Mouse (Mus musculus) liver, embryonic 14.5 days (tissue): ENCODE measurements around the gene F12. TPM values are rescaled to one million over a fixed set of nuclear protein-coding genes. Genes with fewer than 3 reads are reported as not detected.

Source experiments
- ATAC-seq: fragments of 200-750 bp; cut with Nextera tagmentation; 2 replicates; pipeline ENCODE4 v1.8.0; 2017; ENCODE audit warnings: moderate number of reproducible peaks, mild to moderate bottlenecking, moderate library complexity; ENCODE audit not compliant: insufficient read depth
- DNase-seq, 3 experiments: peaks; one replicate each; pipeline ENCODE4 v3.0.0-alpha.2; 2012 to 2013; ENCODE audit warnings: low read depth in 3 of 3, low spot score in 3 of 3
- H3K27ac ChIP-seq: fragments of 300-500 bp; sonication (generic); 2 replicates; pipeline ENCODE4 v1.5.1; 2014; ENCODE audit warnings: moderate library complexity, mild to moderate bottlenecking, control low read depth, inconsistent platforms
- H3K27me3 ChIP-seq: fragments of 300-500 bp; sonication (generic); 2 replicates; pipeline ENCODE4 v1.6.1; 2014; ENCODE audit warnings: mild to moderate bottlenecking, low read length, moderate library complexity; ENCODE audit not compliant: control insufficient read depth, insufficient read depth
- H3K36me3 ChIP-seq: fragments of 300-500 bp; sonication (generic); replicated peaks from 2 replicates; pipeline ENCODE4 v1.6.1; 2014; ENCODE audit warnings: low read depth; ENCODE audit not compliant: control insufficient read depth, insufficient read depth
- H3K4me1 ChIP-seq, 2 experiments: fragments of 200-500 bp in 1 of 2; fragments of 300-500 bp in 1 of 2; sonication (generic) in 1 of 2; replicated peaks; 2 replicates each; pipeline ENCODE4 v1.6.1; 2012 to 2014; ENCODE audit warnings: antibody characterized with exemption in 1 of 2, inconsistent platforms in 1 of 2, low read length in 1 of 2; ENCODE audit not compliant: control insufficient read depth in 2 of 2, insufficient read depth in 2 of 2
- H3K4me2 ChIP-seq: fragments of 300-500 bp; sonication (generic); 2 replicates; pipeline ENCODE4 v1.6.1; 2014; ENCODE audit warnings: low read depth, mild to moderate bottlenecking, control low read depth, moderate library complexity
- H3K4me3 ChIP-seq, 2 experiments: fragments of 200-500 bp in 1 of 2; fragments of 300-500 bp in 1 of 2; sonication (generic) in 1 of 2; 2 replicates each; pipeline ENCODE4 v1.5.1; 2012 to 2014; ENCODE audit warnings: low read depth in 2 of 2, low read length in 2 of 2, mild to moderate bottlenecking in 2 of 2, control low read depth in 1 of 2, inconsistent platforms in 1 of 2, moderate library complexity in 1 of 2; ENCODE audit not compliant: insufficient read depth in 1 of 2
- H3K9ac ChIP-seq: fragments of 300-500 bp; sonication (generic); replicated peaks from 2 replicates; pipeline ENCODE4 v1.6.1; 2014; ENCODE audit warnings: mild to moderate bottlenecking, control low read depth, moderate library complexity
- H3K9me3 ChIP-seq: fragments of 300-500 bp; sonication (generic); 2 replicates; pipeline ENCODE4 v1.6.1; 2016; ENCODE audit warnings: low read length, mixed read lengths; ENCODE audit not compliant: control insufficient read depth
- CTCF ChIP-seq: IDR thresholded peaks from 2 replicates; pipeline ENCODE4 v1.5.1; 2016; ENCODE audit warnings: antibody characterized with exemption, low read depth, control low read depth
- EP300 ChIP-seq: IDR thresholded peaks from 2 replicates; pipeline ENCODE4 v1.6.1; 2016; ENCODE audit warnings: antibody characterized with exemption, low read depth
- WGBS: fragments of 180-500 bp; shearing (Covaris S2); extraction: QIAGEN DNeasy Blood & Tissue Kit; methylation state at CpG from one replicate; pipeline ENCODE4 v1.1.7; 2014; ENCODE audit not compliant: insufficient replicate concordance; 5-methylcytosine and 5-hydroxymethylcytosine counted together
- polyA plus RNA-seq, 2 experiments: library from polyadenylated mRNA; depleted of rRNA in 1 of 2; stranded (reverse) in 1 of 2; unstranded in 1 of 2; fragments of >200 nt; fragmentation: Nextera tagmentation in 1 of 2; extraction: Ambion mirVana in 1 of 2; gene quantifications; 2 replicates each; pipeline versions ENCODE4 v1.2.1 to v1.2.3; 2012 to 2014

F12 gene
- polyA plus RNA-seq (2012; rRNA removed) (53.4 and 68.7 TPM in 2 replicates), polyA plus RNA-seq (2014; fragmentation: Nextera tagmentation; extraction: Ambion mirVana) (72.0 and 82.0 TPM in 2 replicates)

DNA sequence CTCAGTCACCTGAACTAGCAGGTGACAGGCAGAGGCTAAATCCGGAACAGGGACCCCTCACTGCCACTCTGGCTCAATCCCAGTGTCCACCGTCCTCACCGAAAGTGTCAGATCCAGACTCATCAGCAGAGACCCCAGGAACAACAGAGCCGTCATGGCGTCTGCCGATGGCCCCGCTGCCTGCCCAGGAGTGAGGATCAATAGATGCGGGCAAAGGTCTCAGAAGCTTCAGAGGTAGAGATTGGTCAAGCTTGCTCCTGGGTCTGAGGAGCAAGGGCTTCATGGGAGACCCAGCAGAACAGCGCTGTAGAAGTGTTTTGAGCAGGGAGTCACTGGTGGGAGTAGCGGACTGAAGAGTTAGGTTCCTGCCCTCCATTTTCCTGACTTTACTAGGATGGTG, at the start of gene F12:
Gene F12 (minus strand): TSS at position 181 of the 400 bp plus-strand sequence.
- 66% methylated on average over 10 of the region's 10 CpGs for WGBS
- ATAC-seq = no peak
- TF ChIP-seq EP300 = no peak
- TF ChIP-seq CTCF = no peak
- Histone ChIP-seq H3K27me3 (peaks cover 5% of the 10 kb centered on the region), H3K4me2 (peak within 1 kb of the TSS; percentile 43), H3K36me3 (no peaks in the 10 kb centered on the region), H3K9ac (no peak within 1 kb of the TSS), H3K27ac (no peak within 1 kb of the TSS), H3K9me3 (no peaks in the 10 kb centered on the region), H3K4me3 (peak within 1 kb of the TSS; percentile 25 to 54), H3K4me1 (peaks cover 0 to 8% of the 10 kb centered on the region in 2 experiments; a peak in 1 of 4 replicates)
- DNase-seq = no peak

DNA sequence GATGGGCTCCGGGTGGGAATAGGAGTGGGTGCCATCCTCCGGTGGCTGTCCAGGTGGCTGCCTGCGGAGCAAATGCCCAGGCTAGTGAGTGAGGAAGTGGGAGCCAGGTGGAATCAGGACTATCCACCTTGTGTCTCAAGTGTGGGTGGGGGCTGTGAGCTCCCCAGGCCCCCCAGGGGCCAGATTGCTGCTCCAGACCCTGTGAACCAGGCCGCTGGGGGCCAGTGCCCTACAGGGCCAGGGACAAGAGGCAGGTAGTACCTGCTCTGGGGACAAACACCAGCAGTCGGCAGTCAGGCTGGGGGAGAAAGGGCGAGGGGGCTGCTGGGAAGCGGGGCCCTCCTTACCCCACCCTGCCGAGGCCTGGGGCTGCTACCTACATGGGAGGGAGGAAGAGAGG, 49.7 kb upstream of the F12 start:
- TF ChIP-seq EP300 (no peak), CTCF (no peak)
- Histone ChIP-seq H3K4me3 (no peak overlapping the region), H3K27ac (no peak overlapping the region), H3K36me3 (no peaks in the 10 kb centered on the region), H3K4me1 (0 out of 4 replicates have a peak, but pooled peaks cover 0 to 3% of the 10 kb centered on the region in 2 experiments), H3K27me3 (peaks cover 32% of the 10 kb centered on the region), H3K9ac (no peak overlapping the region), H3K4me2 (no peak overlapping the region), H3K9me3 (no peaks in the 10 kb centered on the region)
- DNase-seq = no peak
- no peak for ATAC-seq
- 66% methylated on average over 8 of the region's 8 CpGs for WGBS

DNA sequence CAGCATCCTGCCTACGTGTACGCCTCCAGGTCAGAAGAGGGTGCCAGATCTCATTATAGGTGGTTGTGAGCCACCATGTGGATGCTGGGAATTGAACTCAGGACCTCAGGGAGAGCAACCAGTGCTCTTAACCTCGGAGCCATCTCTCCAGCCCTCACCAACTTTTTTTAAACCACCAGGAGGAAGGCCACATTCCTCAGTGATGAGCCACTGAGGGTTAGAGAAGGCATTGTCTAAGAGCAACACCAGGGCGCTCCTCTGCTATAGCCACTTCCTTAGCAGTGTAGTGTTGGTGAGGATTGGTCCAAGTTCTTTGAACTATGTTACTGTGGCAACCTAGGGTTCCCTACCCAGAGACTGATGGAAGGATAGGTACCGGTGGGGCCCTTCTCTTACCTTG, 49.2 kb upstream of the F12 start:
- Histone ChIP-seq H3K36me3 (no peaks in the 10 kb centered on the region), H3K4me2 (no peak overlapping the region), H3K4me3 (no peak overlapping the region), H3K9me3 (no peaks in the 10 kb centered on the region), H3K4me1 (0 out of 4 replicates have a peak, but pooled peaks cover 0 to 3% of the 10 kb centered on the region in 2 experiments), H3K27ac (no peak overlapping the region), H3K9ac (no peak overlapping the region), H3K27me3 (peaks cover 37% of the 10 kb centered on the region)
- ATAC-seq (no peak), DNase-seq (no peak)
- no peak for TF ChIP-seq CTCF
- TF ChIP-seq EP300 = no peak
- 69% methylated on average over 5 of the region's 5 CpGs for WGBS

DNA sequence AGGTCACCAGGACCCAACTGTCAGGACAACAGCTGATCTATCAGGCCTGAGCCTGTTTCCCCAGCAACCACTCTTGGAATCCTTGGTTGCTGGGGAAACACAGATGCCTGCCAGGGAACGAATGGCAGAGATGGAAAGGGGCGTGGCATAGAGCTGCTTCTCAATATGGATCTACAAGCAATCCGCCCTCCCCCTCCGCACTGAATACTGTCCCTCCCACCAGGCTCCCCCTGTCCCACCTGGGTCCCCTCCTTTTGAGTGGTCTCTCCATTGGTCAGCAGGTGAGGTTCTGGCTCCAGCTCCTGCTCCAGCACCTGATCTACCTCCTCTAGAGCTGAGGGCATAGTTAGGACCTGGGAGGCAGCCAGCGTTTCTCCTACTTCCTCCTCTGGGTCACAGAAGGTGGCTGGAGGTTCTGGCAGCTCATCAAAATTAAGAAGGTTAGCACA, 48.1 kb upstream of the F12 start:
- Histone ChIP-seq H3K4me2 (no peak overlapping the region), H3K36me3 (no peaks in the 10 kb centered on the region), H3K27ac (no peak overlapping the region), H3K27me3 (peaks cover 48% of the 10 kb centered on the region), H3K4me3 (no peak overlapping the region), H3K9ac (no peak overlapping the region), H3K9me3 (no peaks in the 10 kb centered on the region), H3K4me1 (0 out of 4 replicates have a peak, but pooled peaks cover 0 to 3% of the 10 kb centered on the region in 2 experiments)
- TF ChIP-seq CTCF (no peak), EP300 (no peak)
- DNase-seq = no peak
- 40% methylated on average over 5 of the region's 5 CpGs for WGBS
- ATAC-seq = no peak

DNA sequence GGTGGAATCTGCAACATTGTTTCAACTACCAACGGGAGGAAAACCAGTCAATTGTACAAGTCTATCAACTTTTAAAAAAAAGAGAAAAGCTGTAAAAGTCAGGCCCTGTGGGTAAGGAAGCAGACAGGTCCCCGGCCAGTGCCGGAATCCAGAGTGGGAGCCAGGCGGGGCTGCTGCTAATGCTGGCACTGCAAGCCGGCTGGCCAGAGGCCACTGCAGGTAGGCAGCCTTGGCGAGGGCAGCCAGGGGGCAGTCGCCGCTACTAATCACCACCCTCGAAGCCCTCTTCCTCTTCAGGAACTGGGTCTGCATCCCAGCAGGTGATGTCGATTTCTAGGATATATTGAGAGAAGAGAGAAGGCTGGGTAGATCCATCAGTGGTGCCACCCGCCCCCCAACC, 47.4 kb upstream of the F12 start:
- Histone ChIP-seq H3K27me3 (peaks cover 52% of the 10 kb centered on the region), H3K36me3 (no peaks in the 10 kb centered on the region), H3K9me3 (no peaks in the 10 kb centered on the region), H3K9ac (no peak overlapping the region), H3K27ac (no peak overlapping the region), H3K4me1 (0 out of 4 replicates have a peak, but pooled peaks cover 0 to 3% of the 10 kb centered on the region in 2 experiments), H3K4me2 (no peak overlapping the region), H3K4me3 (no peak overlapping the region)
- ATAC-seq (no peak), DNase-seq (no peak)
- 63% methylated on average over 11 of the region's 11 CpGs for WGBS
- TF ChIP-seq EP300 (no peak), CTCF (peak; percentile 30)
